Mouse (Mus musculus): ENCODE measurements around the gene Crhr2.

Crhr2 gene

GRCm38 (mm10) chr6:55045326-55045725 lies 87.5 kb downstream of the Crhr2 start:
- DNase-seq (ENCODE audit: low spot score in 2 of 2), result no peak

- no peak for DNase-seq (ENCODE audit: low spot score in 2 of 2)
Measured at GRCm38 (mm10) chr6:55044542-55044941, 88.3 kb downstream of the Crhr2 start.

- no peak for DNase-seq (ENCODE audit: low spot score in 2 of 2)
Measured at GRCm38 (mm10) chr6:55043206-55043605, 89.6 kb downstream of the Crhr2 start.
